Comparison of ENCODE assay signal across 34 mouse cellular contexts in genomic region chr7:4830476-4830875, GRCm38 (mm10). TPM values are rescaled to one million over a fixed set of nuclear protein-coding genes. Genes with fewer than 3 reads are reported as not detected.
DNase-seq lines count a peak whose midpoint lies in the region; ATAC-seq and TF ChIP-seq lines count a peak whose summit lies in the region.
"Had no signal": no experiment of that assay in that cellular context is flagged by ENCODE, and none has a peak within 500 bp of the region (broad histone marks: within the 10 kb centered on the region; RNA-seq: fewer than 3 reads in every experiment).

No protein-coding gene starts in this region.

- intact Hi-C loops in left cerebral cortex, postnatal 25 days (cut with DNase I), result no loop called here
- intact Hi-C loops in heart, postnatal 25 days (cut with DNase I), result no loop called here

- 10% methylated on average over 12 of the region's 12 CpGs for WGBS in lung, embryonic 14.5 days
- WGBS in embryonic facial prominence, embryonic 11.5 days, result 4% methylated on average over 12 of the region's 12 CpGs

- no peak for ATAC-seq in lung, embryonic 14.5 days (ENCODE audit: insufficient read depth)
- no peak for ATAC-seq in embryonic facial prominence, embryonic 11.5 days (replicated peaks; ENCODE audit: insufficient number of reproducible peaks, low FRiP score, low TSS enrichment, low read depth)
- ATAC-seq: forebrain, postnatal 0 days; hindbrain, postnatal 0 days; intestine, postnatal 0 days; midbrain, embryonic 15.5 days; Patski had no signal

- TF ChIP-seq CTCF in lung, embryonic 14.5 days (IDR thresholded peaks at IDR 0.05; ENCODE audit: low read depth), result no peak
- TF ChIP-seq CTCF in E14TG2a.4 (conservative IDR thresholded peaks at IDR 0.05; ENCODE audit: low read length), result no peak

- H3K4me3 ChIP-seq in lung, embryonic 14.5 days (ENCODE audit: low read depth, low read length), result no peak overlapping the region
- peak overlapping the region; percentile 37 for H3K4me3 ChIP-seq in E14TG2a.4 (replicated peaks; ENCODE audit: low read length)
- no peak overlapping the region for H3K4me3 ChIP-seq in embryonic facial prominence, embryonic 11.5 days (ENCODE audit: low read depth, low read length)
- H3K4me3 ChIP-seq: embryonic facial prominence, embryonic 13.5 days; limb, embryonic 13.5 days; megakaryocyte, embryonic 14.5 days; midbrain, embryonic 15.5 days had no signal

- no peaks in the 10 kb centered on the region for H3K4me1 ChIP-seq in lung, embryonic 14.5 days (ENCODE audit: insufficient read depth)
- H3K4me1 ChIP-seq in E14TG2a.4 (replicated peaks; ENCODE audit: low read depth, low read length), result peaks cover 64% of the 10 kb centered on the region
- no peaks in the 10 kb centered on the region for H3K4me1 ChIP-seq in embryonic facial prominence, embryonic 11.5 days (ENCODE audit: control insufficient read depth, insufficient read depth, low read length)
- H3K4me1 ChIP-seq: embryonic facial prominence, embryonic 13.5 days; limb, embryonic 13.5 days had no signal

- no peak overlapping the region for H3K4me2 ChIP-seq in lung, embryonic 14.5 days
- H3K4me2 ChIP-seq in embryonic facial prominence, embryonic 11.5 days (ENCODE audit: low read depth, low read length), result no peak overlapping the region
- H3K4me2 ChIP-seq: embryonic facial prominence, embryonic 13.5 days; limb, embryonic 13.5 days; liver, embryonic 11.5 days; midbrain, embryonic 15.5 days had no signal

- H3K9me3 ChIP-seq in lung, embryonic 14.5 days (ENCODE audit: low read depth, low read length), result no peaks in the 10 kb centered on the region
- H3K9me3 ChIP-seq in E14TG2a.4 (ENCODE audit: low read length), result no peaks in the 10 kb centered on the region
- H3K9me3 ChIP-seq in embryonic facial prominence, embryonic 11.5 days (replicated peaks; ENCODE audit: control insufficient read depth, low read length), result no peaks in the 10 kb centered on the region
- H3K9me3 ChIP-seq: embryonic facial prominence, embryonic 13.5 days; limb, embryonic 13.5 days; midbrain, embryonic 15.5 days had no signal

- no peak overlapping the region for H3K27ac ChIP-seq in lung, embryonic 14.5 days (ENCODE audit: low read depth)
- H3K27ac ChIP-seq in embryonic facial prominence, embryonic 11.5 days (replicated peaks; ENCODE audit: low read depth, low read length), result no peak overlapping the region
- H3K27ac ChIP-seq: embryonic facial prominence, embryonic 13.5 days; hindbrain, postnatal 0 days; limb, embryonic 13.5 days; midbrain, embryonic 15.5 days; stomach, postnatal 0 days had no signal

- DNase-seq in embryo, embryonic 10 days (ENCODE audit: low spot score), result peak; percentile 40
- no peak for DNase-seq in embryo, embryonic 9.5 days (ENCODE audit: extremely low spot score)
- DNase-seq in lung, embryonic 14.5 days, result peak; percentile 33
- DNase-seq in lung, postnatal 25 days (ENCODE audit: low spot score), result no peak
- peak; percentile 58 for DNase-seq in embryonic facial prominence, embryonic 11.5 days (ENCODE audit: low spot score)
- DNase-seq in left cerebral cortex, postnatal 25 days (ENCODE audit: low spot score in 2 of 2), result no peak
- no peak for DNase-seq in heart, postnatal 25 days (ENCODE audit: low spot score)
- DNase-seq: adrenal gland, postnatal 14 days; cerebellum, adult 11 months; cerebellum, adult 9-11 months; forebrain, postnatal 0 days; heart, postnatal 4 days; kidney, adult 9 months; kidney, postnatal 10 days; layer of hippocampus, postnatal 36 days; lung, postnatal 4 days; right cerebral cortex, adult 18-20 months; thymus, adult 18-20 months; thymus, postnatal 25 days had no signal

- H3K27me3 ChIP-seq in lung, embryonic 14.5 days (ENCODE audit: insufficient read depth, low read length), result peaks cover 9% of the 10 kb centered on the region
- peaks cover 27% of the 10 kb centered on the region for H3K27me3 ChIP-seq in E14TG2a.4 (ENCODE audit: insufficient read depth, low read length)
- peaks cover 8% of the 10 kb centered on the region for H3K27me3 ChIP-seq in embryonic facial prominence, embryonic 11.5 days (ENCODE audit: control insufficient read depth, insufficient read depth, low read length)
- H3K27me3 ChIP-seq: midbrain, embryonic 15.5 days had no signal

- no peak overlapping the region for H3K9ac ChIP-seq in lung, embryonic 14.5 days
- H3K9ac ChIP-seq in embryonic facial prominence, embryonic 11.5 days (replicated peaks; ENCODE audit: low read length), result no peak overlapping the region
- H3K9ac ChIP-seq: embryonic facial prominence, embryonic 13.5 days; forebrain, postnatal 0 days; limb, embryonic 13.5 days; midbrain, embryonic 15.5 days had no signal

- no peaks in the 10 kb centered on the region for H3K36me3 ChIP-seq in lung, embryonic 14.5 days (ENCODE audit: insufficient read depth)
- peaks cover 31% of the 10 kb centered on the region for H3K36me3 ChIP-seq in E14TG2a.4 (ENCODE audit: insufficient read depth, low read length)
- H3K36me3 ChIP-seq in embryonic facial prominence, embryonic 11.5 days (replicated peaks; ENCODE audit: control insufficient read depth, insufficient read depth, low read depth, low read length), result no peaks in the 10 kb centered on the region
- H3K36me3 ChIP-seq: embryonic facial prominence, embryonic 13.5 days; limb, embryonic 13.5 days had no signal

RNA-seq across cellular contexts. Expression of gene Shisa7, which starts 14.0 kb away (rescaled TPM):
- 1.1 and 1.3 TPM in 2 replicates for polyA plus RNA-seq in lung, embryonic 14.5 days (2014; fragmentation: Nextera tagmentation; extraction: Ambion mirVana)
- 0.72 TPM in 2 replicates for polyA plus RNA-seq in embryonic facial prominence, embryonic 11.5 days (2014; fragmentation: Nextera tagmentation; extraction: Ambion mirVana)
- total RNA-seq in left cerebral cortex, postnatal 25 days (2021), result 100 to 1,000 TPM; 115 to 148 TPM
- total RNA-seq in heart, postnatal 25 days (2021), result under 1 TPM in 1 of 2 experiments, not detected in 1; 0.08 TPM
- total RNA-seq: CH12.LX; gastrocnemius, adult 8-10 months; MEL had no signal
- polyA plus RNA-seq: C2C12; liver, embryonic 16.5 days had no signal

RNA-seq across cellular contexts. Expression of gene Ube2s, which starts 18.1 kb away (rescaled TPM):
- polyA plus RNA-seq in lung, embryonic 14.5 days (2014; fragmentation: Nextera tagmentation; extraction: Ambion mirVana), result 428 and 470 TPM in 2 replicates
- polyA plus RNA-seq in embryonic facial prominence, embryonic 11.5 days (2014; fragmentation: Nextera tagmentation; extraction: Ambion mirVana), result 453 and 487 TPM in 2 replicates
- 100 to 1,000 TPM; 108 to 110 TPM for total RNA-seq in left cerebral cortex, postnatal 25 days (2021)
- total RNA-seq in heart, postnatal 25 days (2021), result 10 to 100 TPM; 84.6 to 93.3 TPM

RNA-seq across cellular contexts. Expression of gene Rpl28, which starts 37.8 kb away (rescaled TPM):
- 294 and 337 TPM in 2 replicates for polyA plus RNA-seq in lung, embryonic 14.5 days (2014; fragmentation: Nextera tagmentation; extraction: Ambion mirVana)
- polyA plus RNA-seq in embryonic facial prominence, embryonic 11.5 days (2014; fragmentation: Nextera tagmentation; extraction: Ambion mirVana), result 149 and 169 TPM in 2 replicates
- total RNA-seq in left cerebral cortex, postnatal 25 days (2021), result 100 to 1,000 TPM; 428 to 431 TPM
- total RNA-seq in heart, postnatal 25 days (2021), result 100 to 1,000 TPM; 489 to 533 TPM

RNA-seq across cellular contexts. Expression of gene Isoc2b, which starts 39.6 kb away (rescaled TPM):
- polyA plus RNA-seq in lung, embryonic 14.5 days (2014; fragmentation: Nextera tagmentation; extraction: Ambion mirVana), result 5.8 and 6.1 TPM in 2 replicates
- 2.4 and 2.9 TPM in 2 replicates for polyA plus RNA-seq in embryonic facial prominence, embryonic 11.5 days (2014; fragmentation: Nextera tagmentation; extraction: Ambion mirVana)
- total RNA-seq in left cerebral cortex, postnatal 25 days (2021), result 1 to 10 TPM; 3.3 to 4.1 TPM
- 1 to 10 TPM; 3.5 to 5.3 TPM for total RNA-seq in heart, postnatal 25 days (2021)

RNA-seq across cellular contexts. Expression of gene Tmem238, which starts 41.0 kb away (rescaled TPM):
- 11.6 and 11.7 TPM in 2 replicates for polyA plus RNA-seq in lung, embryonic 14.5 days (2014; fragmentation: Nextera tagmentation; extraction: Ambion mirVana)
- polyA plus RNA-seq in embryonic facial prominence, embryonic 11.5 days (2014; fragmentation: Nextera tagmentation; extraction: Ambion mirVana), result 1.3 and 1.4 TPM in 2 replicates
- total RNA-seq in left cerebral cortex, postnatal 25 days (2021), result 1 to 10 TPM; 2.3 to 3.0 TPM
- 1 to 10 TPM; 3.5 to 4.3 TPM for total RNA-seq in heart, postnatal 25 days (2021)

Comparison
In these comparisons a context has a peak if more than half of its experiments do, and no peak if none do; other contexts are left out.
1. DNase-seq: peak in embryo, embryonic 10 days (single experiment), lung, embryonic 14.5 days (single experiment) and embryonic facial prominence, embryonic 11.5 days (single experiment); none in embryo, embryonic 9.5 days (single experiment), lung, postnatal 25 days (single experiment), left cerebral cortex, postnatal 25 days (0 of 2) and heart, postnatal 25 days (single experiment).
2. RNA of gene Shisa7, which starts 14.0 kb away (total RNA-seq): 115 to 148 TPM in left cerebral cortex, postnatal 25 days; 0.08 TPM in heart, postnatal 25 days; every median in the first group is over 100 times any median in the second.